Mouse (Mus musculus) erythroblast, embryonic 14.5 days (primary cell): ENCODE data around the gene Atp6v0a4. TPM values are rescaled to one million over a fixed set of nuclear protein-coding genes. Genes with fewer than 3 reads are reported as not detected.

ENCODE experiments used
- H3K27me3 ChIP-seq: 2 replicates; pipeline ENCODE4 v1.6.1; 2012; ENCODE audit warnings: inconsistent platforms; ENCODE audit not compliant: control insufficient read depth
- H3K36me3 ChIP-seq: 2 replicates; pipeline ENCODE4 v1.6.1; 2012; ENCODE audit warnings: mild to moderate bottlenecking, inconsistent platforms; ENCODE audit not compliant: control insufficient read depth
- H3K4me1 ChIP-seq: 2 replicates; pipeline ENCODE4 v1.6.1; 2012; ENCODE audit warnings: inconsistent platforms; ENCODE audit not compliant: control insufficient read depth
- H3K4me3 ChIP-seq: replicated peaks from 2 replicates; pipeline ENCODE3; 2012; ENCODE audit warnings: moderate library complexity, mild to moderate bottlenecking, inconsistent platforms
- H3K9me3 ChIP-seq: 2 replicates; pipeline ENCODE4 v1.6.1; 2012; ENCODE audit warnings: low read length, inconsistent platforms, mixed read lengths; ENCODE audit not compliant: control insufficient read depth
- GATA1 ChIP-seq: IDR thresholded peaks from 2 replicates; pipeline ENCODE4 v1.6.1; 2012; ENCODE audit warnings: low read length, inconsistent platforms, mixed read lengths
- TAL1 ChIP-seq: IDR thresholded peaks from 3 replicates; pipeline ENCODE4 v1.6.1; 2012; ENCODE audit warnings: low read length, inconsistent platforms, mixed read lengths
- polyA plus RNA-seq: library from polyadenylated mRNA; stranded (reverse); fragments of >175 nt; gene quantifications from 2 replicates; pipeline ENCODE4 v1.2.3, GENCODE M21; 2012

Gene Atp6v0a4
- polyA plus RNA-seq, 1 experiment: not detected

DNA sequence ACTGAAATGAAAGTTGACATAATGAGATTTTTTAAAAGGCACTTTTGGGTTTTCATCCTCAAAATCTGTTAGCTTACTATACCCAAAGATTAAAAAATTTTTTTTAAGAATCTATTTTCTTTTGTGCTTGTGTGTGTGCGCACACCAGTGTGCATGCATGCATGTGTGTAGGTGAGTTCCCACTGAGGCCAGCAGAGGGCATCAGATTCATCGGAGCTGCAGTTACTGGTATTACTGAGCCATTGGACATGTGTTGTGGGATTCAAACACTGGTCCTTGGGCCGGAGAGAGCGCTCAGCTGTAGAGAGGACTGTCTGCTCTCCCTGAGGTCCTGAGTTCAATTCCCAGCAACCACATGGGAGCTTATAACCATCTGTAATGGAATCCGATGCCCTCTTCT, 5.5 kb upstream of the Atp6v0a4 start:
- Histone ChIP-seq H3K4me3 (no peak overlapping the region), H3K4me1 (peaks cover 4% of the 10 kb centered on the region; the same call in 1 of the 2 replicates), H3K9me3 (no peaks in the 10 kb centered on the region), H3K36me3 (no peaks in the 10 kb centered on the region), H3K27me3 (no peaks in the 10 kb centered on the region)
- TF ChIP-seq GATA1: no peak
- TF ChIP-seq TAL1: no peak

GRCm38 (mm10) chr6:38128115-38128514, 3.7 kb upstream of the Atp6v0a4 start:
- Histone ChIP-seq H3K27me3 (no peaks in the 10 kb centered on the region), H3K9me3 (no peaks in the 10 kb centered on the region), H3K4me1 (peaks cover 4% of the 10 kb centered on the region; the same call in 1 of the 2 replicates), H3K4me3 (no peak overlapping the region), H3K36me3 (no peaks in the 10 kb centered on the region)
- TF ChIP-seq GATA1 (no peak), TAL1 (no peak)

- TF ChIP-seq GATA1 (no peak), TAL1 (no peak)
- no peaks in the 10 kb centered on the region for H3K36me3 ChIP-seq
Observed at GRCm38 (mm10) chr6:38125462-38125861, 1.1 kb upstream of the Atp6v0a4 start.

GRCm38 (mm10) chr6:38124882-38125281, 496 bp upstream of the Atp6v0a4 start:
- no peaks in the 10 kb centered on the region for H3K36me3 ChIP-seq
- TF ChIP-seq GATA1: no peak
- no peak for TF ChIP-seq TAL1
- peaks cover 4% of the 10 kb centered on the region; the same call in 1 of the 2 replicates for H3K4me1 ChIP-seq
- H3K9me3 ChIP-seq: no peaks in the 10 kb centered on the region
- no peak overlapping the region for H3K4me3 ChIP-seq
- no peaks in the 10 kb centered on the region for H3K27me3 ChIP-seq

More at GRCm38 (mm10) chr6:38125462-38125861, 1.1 kb upstream of the Atp6v0a4 start:
- Histone ChIP-seq H3K4me1 (peaks cover 4% of the 10 kb centered on the region; the same call in 1 of the 2 replicates), H3K9me3 (no peaks in the 10 kb centered on the region), H3K27me3 (no peaks in the 10 kb centered on the region), H3K4me3 (no peak overlapping the region)

DNA sequence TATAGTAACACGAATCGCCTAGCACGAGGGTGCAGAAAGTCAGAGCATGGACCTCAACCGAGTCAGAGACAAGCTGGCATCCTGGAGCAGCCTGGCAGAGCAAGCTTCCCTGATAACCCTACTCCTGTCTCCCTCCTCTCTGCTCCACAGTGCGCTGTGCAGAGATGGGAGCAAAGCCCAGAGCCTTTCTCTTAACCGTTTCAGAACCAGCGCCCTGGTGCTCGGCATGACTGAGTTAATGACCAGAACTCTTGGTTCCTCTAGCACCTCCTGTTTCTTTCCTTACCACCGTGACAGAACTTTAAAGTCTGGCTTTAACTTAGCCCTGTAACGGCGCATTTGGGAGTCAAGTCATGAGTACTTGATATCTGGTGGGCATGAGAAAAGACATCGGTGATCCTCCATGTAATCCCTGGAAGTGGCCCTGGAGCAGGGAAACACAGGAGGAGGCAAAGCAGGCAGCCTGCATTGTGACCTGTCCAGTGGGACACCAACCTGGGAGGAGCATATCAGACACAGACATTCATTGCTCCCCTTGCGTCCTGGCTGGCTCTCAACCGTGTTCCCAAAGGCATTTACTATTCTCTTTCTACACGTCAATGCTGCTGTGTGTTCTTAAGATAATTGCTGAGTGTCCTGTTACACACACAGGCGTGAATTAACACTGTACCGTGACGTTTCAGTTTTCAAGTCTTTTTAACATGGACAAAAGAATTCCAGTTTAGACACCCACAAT, 747 bp downstream of the Atp6v0a4 start:
- peaks cover 4% of the 10 kb centered on the region; the same call in 1 of the 2 replicates for H3K4me1 ChIP-seq
- no peaks in the 10 kb centered on the region for H3K9me3 ChIP-seq
- no peak for TF ChIP-seq GATA1
- no peak for TF ChIP-seq TAL1
- H3K27me3 ChIP-seq: no peaks in the 10 kb centered on the region
- no peaks in the 10 kb centered on the region for H3K36me3 ChIP-seq
- H3K4me3 ChIP-seq: no peak overlapping the region

GRCm38 (mm10) chr6:38122791-38123190, 1.6 kb downstream of the Atp6v0a4 start:
- no peaks in the 10 kb centered on the region for H3K27me3 ChIP-seq
- H3K4me1 ChIP-seq: peaks cover 4% of the 10 kb centered on the region; the same call in 1 of the 2 replicates
- H3K9me3 ChIP-seq: no peaks in the 10 kb centered on the region
- no peaks in the 10 kb centered on the region for H3K36me3 ChIP-seq
- TF ChIP-seq TAL1: no peak
- no peak for TF ChIP-seq GATA1
- no peak overlapping the region for H3K4me3 ChIP-seq

GRCm38 (mm10) chr6:38121843-38122242, 2.5 kb downstream of the Atp6v0a4 start:
- no peaks in the 10 kb centered on the region for H3K27me3 ChIP-seq
- no peaks in the 10 kb centered on the region for H3K36me3 ChIP-seq
- peaks cover 4% of the 10 kb centered on the region; the same call in 1 of the 2 replicates for H3K4me1 ChIP-seq
- H3K9me3 ChIP-seq: no peaks in the 10 kb centered on the region
- TF ChIP-seq TAL1 (no peak), GATA1 (no peak)
- H3K4me3 ChIP-seq: no peak overlapping the region

DNA sequence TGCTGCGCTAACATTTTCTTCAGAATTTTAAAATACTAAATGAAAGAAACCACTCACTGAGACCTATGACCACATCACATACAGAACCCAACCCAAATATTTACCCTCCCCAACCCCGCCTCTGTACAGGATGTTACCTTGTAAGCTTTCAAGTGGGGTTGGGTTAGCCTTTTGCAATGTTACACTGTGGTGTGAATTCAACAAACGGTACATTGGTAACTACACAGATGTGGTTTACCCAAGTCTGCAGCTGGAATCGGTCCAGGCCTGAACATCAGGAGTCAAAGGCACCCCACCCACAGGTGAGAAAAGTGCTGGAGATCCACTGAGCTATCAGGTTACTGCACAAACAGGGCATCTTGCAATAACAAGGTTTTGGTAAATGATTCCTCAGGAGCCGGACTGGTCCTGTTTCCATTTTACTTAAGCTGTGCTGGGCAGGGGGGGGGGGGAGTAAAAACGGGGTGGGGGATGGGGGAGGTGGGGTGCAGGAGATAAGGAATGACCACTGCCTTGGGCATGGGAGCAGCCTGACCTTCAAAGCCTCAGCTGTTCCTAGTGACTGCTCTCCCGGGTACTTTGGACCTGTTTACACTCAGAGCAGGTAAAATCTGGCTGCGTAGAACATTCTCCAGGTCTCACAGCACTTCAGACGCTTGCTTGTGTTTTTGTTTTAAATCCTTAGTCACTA, 3.6 kb downstream of the Atp6v0a4 start:
- Histone ChIP-seq H3K4me1 (no peaks in the 10 kb centered on the region), H3K9me3 (no peaks in the 10 kb centered on the region), H3K4me3 (no peak overlapping the region), H3K36me3 (no peaks in the 10 kb centered on the region), H3K27me3 (no peaks in the 10 kb centered on the region)
- TF ChIP-seq GATA1 (no peak), TAL1 (no peak)

GRCm38 (mm10) chr6:38118341-38118740, 6.0 kb downstream of the Atp6v0a4 start:
- Histone ChIP-seq H3K4me1 (no peaks in the 10 kb centered on the region), H3K36me3 (no peaks in the 10 kb centered on the region), H3K27me3 (no peaks in the 10 kb centered on the region), H3K4me3 (no peak overlapping the region), H3K9me3 (no peaks in the 10 kb centered on the region)
- no peak for TF ChIP-seq TAL1
- TF ChIP-seq GATA1: no peak
